8 mouse cellular contexts compared by ENCODE assay signal in the genomic region with DNA sequence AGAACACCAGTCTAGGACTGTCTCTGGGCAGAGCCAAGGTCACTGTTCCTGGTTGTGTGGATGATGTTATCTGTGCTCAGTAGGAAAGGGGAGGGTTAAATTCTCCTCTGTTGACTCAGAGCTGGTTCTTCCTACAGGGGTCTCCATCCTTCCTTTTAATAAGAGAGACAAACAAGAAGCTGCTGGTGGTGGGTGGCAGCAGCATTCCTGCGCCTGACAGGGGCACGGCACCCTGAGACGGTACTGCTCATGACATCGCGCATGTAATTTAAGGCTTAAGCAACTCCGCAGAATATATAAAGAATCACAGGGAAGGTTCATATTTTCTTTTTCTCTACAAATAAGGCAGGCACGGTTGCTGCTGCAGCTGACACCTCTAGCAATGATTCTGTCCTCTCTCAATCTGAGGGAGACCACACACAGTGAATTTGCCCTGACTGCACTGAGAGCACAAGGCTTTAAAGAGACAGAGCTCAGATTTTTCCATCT.
DNase-seq lines count a peak whose midpoint lies in the region; ATAC-seq and TF ChIP-seq lines count a peak whose summit lies in the region.
"Had no signal": no experiment of that assay in that cellular context is flagged by ENCODE, and none has a peak within 500 bp of the region (broad histone marks: within the 10 kb centered on the region; RNA-seq: fewer than 3 reads in every experiment).

No protein-coding gene starts in this region.

- no peaks in the 10 kb centered on the region for H3K36me3 ChIP-seq in lung, embryonic 14.5 days (ENCODE audit: insufficient read depth)
- H3K36me3 ChIP-seq in hindbrain, embryonic 10.5 days, result no peaks in the 10 kb centered on the region
- H3K36me3 ChIP-seq in midbrain, embryonic 11.5 days (ENCODE audit: control insufficient read depth, insufficient read depth, low read length), result no peaks in the 10 kb centered on the region

- no peak overlapping the region for H3K9ac ChIP-seq in lung, embryonic 14.5 days
- no peak overlapping the region; the same call in 1 of the 2 replicates for H3K9ac ChIP-seq in midbrain, embryonic 11.5 days (ENCODE audit: low read length)

- H3K4me2 ChIP-seq in lung, embryonic 14.5 days, result peak overlapping the region; percentile 39
- H3K4me2 ChIP-seq in midbrain, embryonic 11.5 days, result peak overlapping the region; percentile 22; the same call in 1 of the 2 replicates

- peaks cover 2% of the 10 kb centered on the region; the same call in 1 of the 2 replicates for H3K4me1 ChIP-seq in lung, embryonic 14.5 days (ENCODE audit: insufficient read depth)
- peaks cover 33% of the 10 kb centered on the region for H3K4me1 ChIP-seq in hindbrain, embryonic 10.5 days (replicated peaks)
- peaks cover 19% of the 10 kb centered on the region for H3K4me1 ChIP-seq in midbrain, embryonic 11.5 days (ENCODE audit: control insufficient read depth, insufficient read depth, low read length)

- ATAC-seq in lung, embryonic 14.5 days (ENCODE audit: insufficient read depth), result peak; percentile 70
- ATAC-seq in midbrain, embryonic 11.5 days (ENCODE audit: low FRiP score), result peak; percentile 52; the same call in 1 of the 2 replicates

- H3K9me3 ChIP-seq in lung, embryonic 14.5 days (ENCODE audit: low read depth, low read length), result no peaks in the 10 kb centered on the region
- no peaks in the 10 kb centered on the region for H3K9me3 ChIP-seq in hindbrain, embryonic 10.5 days
- H3K9me3 ChIP-seq in midbrain, embryonic 11.5 days (ENCODE audit: control insufficient read depth, low read length), result no peaks in the 10 kb centered on the region

- H3K27me3 ChIP-seq in lung, embryonic 14.5 days (ENCODE audit: insufficient read depth, low read length), result no peaks in the 10 kb centered on the region
- H3K27me3 ChIP-seq in hindbrain, embryonic 10.5 days (ENCODE audit: insufficient read depth, poor library complexity, severe bottlenecking), result no peaks in the 10 kb centered on the region
- no peaks in the 10 kb centered on the region for H3K27me3 ChIP-seq in midbrain, embryonic 11.5 days (ENCODE audit: control insufficient read depth, insufficient read depth, low read length)

- no peak overlapping the region for H3K27ac ChIP-seq in lung, embryonic 14.5 days (ENCODE audit: low read depth)
- H3K27ac ChIP-seq in hindbrain, embryonic 10.5 days, result peak overlapping the region; percentile 3; the same call in 1 of the 2 replicates
- peak overlapping the region; percentile 48 for H3K27ac ChIP-seq in midbrain, embryonic 11.5 days (ENCODE audit: low read depth, low read length)

- WGBS in lung, embryonic 14.5 days, result 4% methylated on average over 7 of the region's 7 CpGs
- WGBS in hindbrain, embryonic 10.5 days, result 19% methylated on average over 7 of the region's 7 CpGs
- 18% methylated on average over 7 of the region's 7 CpGs for WGBS in midbrain, embryonic 11.5 days

- peak; percentile 68 for DNase-seq in lung, embryonic 14.5 days
- DNase-seq in lung, postnatal 4 days, result no peak
- no peak for DNase-seq in hindbrain, embryonic 10.5 days (ENCODE audit: low spot score)
- DNase-seq in midbrain, embryonic 11.5 days (ENCODE audit: low spot score, missing footprints), result peak; percentile 90
- no peak for DNase-seq in testis, postnatal 10 days (ENCODE audit: low spot score)
- no peak for DNase-seq in T-cell, adult 2 months (ENCODE audit: low spot score)
- DNase-seq in gastrocnemius, postnatal 25 days, result no peak
- DNase-seq: thymus, postnatal 14 days had no signal

- no peak for TF ChIP-seq CTCF in lung, embryonic 14.5 days (IDR thresholded peaks at IDR 0.05; ENCODE audit: low read depth)

- H3K4me3 ChIP-seq in lung, embryonic 14.5 days (ENCODE audit: low read depth, low read length), result no peak overlapping the region
- 0 out of 2 replicates have a peak overlapping the region, but pooled peaks have one; percentile 3 for H3K4me3 ChIP-seq in hindbrain, embryonic 10.5 days
- H3K4me3 ChIP-seq in midbrain, embryonic 11.5 days (ENCODE audit: low read depth, low read length), result no peak overlapping the region

Comparison
In these comparisons a context has a peak if more than half of its experiments do, and no peak if none do; other contexts are left out.
1. DNase-seq: peak in lung, embryonic 14.5 days (single experiment) and midbrain, embryonic 11.5 days (single experiment); none in lung, postnatal 4 days (0 of 2), hindbrain, embryonic 10.5 days (single experiment), testis, postnatal 10 days (single experiment), T-cell, adult 2 months (single experiment) and gastrocnemius, postnatal 25 days (single experiment).